Mouse (Mus musculus) kidney, adult 2 months (tissue): ENCODE data around the gene Lhx8. TPM values are rescaled to one million over a fixed set of nuclear protein-coding genes. Genes with fewer than 3 reads are reported as not detected.

Experiments
- DNase-seq: peaks from one replicate; pipeline ENCODE4 v3.0.0; 2021
- H3K27ac ChIP-seq: fragments of 200-500 bp; 2 replicates; pipeline ENCODE4 v1.5.1; 2012; ENCODE audit warnings: low read depth, low read length, control low read depth, inconsistent platforms; ENCODE audit not compliant: insufficient read depth
- H3K27me3 ChIP-seq: fragments of 200-500 bp; replicated peaks from 2 replicates; pipeline ENCODE4 v1.6.1; 2012; ENCODE audit warnings: mild to moderate bottlenecking, moderate library complexity, low read length, inconsistent platforms; ENCODE audit not compliant: control insufficient read depth, insufficient read depth
- H3K36me3 ChIP-seq: fragments of 200-500 bp; 2 replicates; pipeline ENCODE4 v1.6.1; 2012; ENCODE audit warnings: mild to moderate bottlenecking, moderate library complexity, low read length, inconsistent platforms; ENCODE audit not compliant: control insufficient read depth, insufficient read depth
- H3K4me1 ChIP-seq: fragments of 200-500 bp; 2 replicates; pipeline ENCODE4 v1.6.1; 2011; ENCODE audit warnings: low read length; ENCODE audit not compliant: control insufficient read depth, insufficient read depth
- H3K4me3 ChIP-seq: fragments of 200-500 bp; 2 replicates; pipeline ENCODE4 v1.5.1; 2011; ENCODE audit warnings: mild to moderate bottlenecking, low read depth, low read length, control low read depth; ENCODE audit not compliant: insufficient read depth
- CTCF ChIP-seq: fragments of 200-500 bp; conservative IDR thresholded peaks from 2 replicates; pipeline ENCODE4 v1.5.1; 2011; ENCODE audit warnings: low read depth, mild to moderate bottlenecking, control low read depth, low read length, moderate library complexity, mixed read lengths; ENCODE audit not compliant: insufficient read depth, insufficient read length
- POLR2A ChIP-seq: fragments of 200-500 bp; IDR thresholded peaks from one replicate; pipeline ENCODE4 v1.6.1; 2011; ENCODE audit warnings: low read depth, low read length, control low read depth
- WGBS: fragments of 180-500 bp; shearing (Covaris S2); methylation state at CpG from one replicate; pipeline ENCODE4 v1.1.7; 2018; 5-methylcytosine and 5-hydroxymethylcytosine counted together
- polyA plus RNA-seq: library from polyadenylated mRNA; depleted of rRNA; stranded (reverse); fragments of >200 nt; gene quantifications from 2 replicates; pipeline ENCODE4 v1.2.3, GENCODE M21; 2012

The Lhx8 gene
- polyA plus RNA-seq, 1 experiment: 0.27 TPM

DNA sequence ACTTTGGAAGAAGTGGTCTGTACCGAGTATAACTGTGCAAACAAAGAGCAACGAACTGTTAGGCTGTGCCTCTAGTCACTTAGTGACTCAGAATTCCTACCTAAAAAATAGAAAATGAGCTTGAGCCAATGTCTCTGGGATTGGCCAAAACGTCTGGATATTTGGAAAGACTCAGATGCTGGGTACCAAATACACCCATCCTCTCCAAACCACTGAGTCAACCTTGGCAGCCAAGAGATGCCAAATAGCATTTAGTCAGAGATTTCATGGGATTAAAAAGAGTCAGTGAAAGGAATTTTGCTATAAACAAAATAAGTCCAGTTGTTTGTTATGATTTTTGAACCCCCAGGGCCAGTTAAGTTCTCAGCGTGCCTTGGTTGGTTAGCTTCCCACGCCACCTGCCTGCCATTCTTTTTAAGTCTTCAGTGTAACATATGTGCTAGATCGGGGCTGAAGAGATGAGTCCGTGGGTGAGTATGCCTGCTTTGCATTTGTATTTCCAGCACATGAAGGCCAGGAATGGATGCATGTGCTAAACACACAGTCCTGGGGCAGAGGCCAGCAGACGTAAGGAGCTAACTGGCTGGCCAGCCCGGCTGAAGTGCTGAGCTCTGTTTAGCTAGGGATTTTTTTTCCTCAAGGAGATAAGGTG, 36.5 kb downstream of the Lhx8 start:
- Histone ChIP-seq H3K4me1 (no peaks in the 10 kb centered on the region), H3K27me3 (no peaks in the 10 kb centered on the region), H3K27ac (no peak overlapping the region), H3K36me3 (no peaks in the 10 kb centered on the region), H3K4me3 (no peak overlapping the region)
- 74% methylated on average over 9 of the region's 9 CpGs for whole genome bisulfite sequencing
- TF ChIP-seq POLR2A (no peak), CTCF (no peak)
- DNase-seq: no peak

DNA sequence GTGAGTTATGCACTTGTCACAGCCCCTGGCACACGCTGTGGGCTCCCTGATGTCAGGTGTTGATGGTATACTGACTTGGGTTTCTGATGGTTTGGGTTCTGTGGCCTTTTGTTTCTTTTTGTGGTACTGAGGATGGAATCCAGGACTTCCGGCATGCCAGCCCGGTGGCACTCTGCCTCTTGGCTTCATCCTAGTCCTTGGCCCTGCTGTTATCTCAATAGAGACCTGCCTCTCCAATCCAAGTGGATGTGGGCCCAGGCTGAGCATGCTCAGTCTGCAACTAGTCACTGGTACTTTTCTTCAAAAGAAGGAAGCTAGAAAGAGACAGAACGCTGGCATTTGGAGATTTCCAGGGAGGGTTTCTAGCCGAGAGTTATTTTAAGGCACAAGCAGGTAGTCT, 38.3 kb downstream of the Lhx8 start:
- Histone ChIP-seq H3K4me3 (no peak overlapping the region), H3K27ac (no peak overlapping the region), H3K27me3 (no peaks in the 10 kb centered on the region), H3K4me1 (no peaks in the 10 kb centered on the region), H3K36me3 (no peaks in the 10 kb centered on the region)
- DNase-seq: no peak
- no peak for TF ChIP-seq CTCF
- TF ChIP-seq POLR2A: no peak
- WGBS: 85% methylated on average over 5 of the region's 5 CpGs

DNA sequence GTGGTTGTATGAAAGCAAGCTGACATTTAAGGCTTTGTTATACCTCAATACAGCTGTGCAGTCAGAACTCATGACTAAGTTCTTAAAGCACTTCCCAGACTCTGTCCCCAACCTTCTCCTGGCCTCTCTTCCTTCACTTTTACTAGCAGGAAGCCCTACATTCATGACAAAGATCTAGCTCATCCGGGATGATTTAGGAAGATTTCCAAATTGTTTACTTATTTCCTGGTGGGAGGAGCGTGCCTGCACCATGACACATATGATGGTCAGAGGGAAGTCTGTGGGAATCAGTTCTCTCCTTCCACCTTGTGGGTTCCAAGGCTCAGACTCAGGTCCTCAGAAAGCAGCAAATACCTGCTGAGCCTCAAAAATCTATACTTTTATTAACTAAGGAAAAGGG, 40.1 kb downstream of the Lhx8 start:
- Histone ChIP-seq H3K4me1 (no peaks in the 10 kb centered on the region), H3K36me3 (no peaks in the 10 kb centered on the region), H3K27me3 (no peaks in the 10 kb centered on the region), H3K27ac (no peak overlapping the region), H3K4me3 (no peak overlapping the region)
- 53% methylated on average over 2 of the region's 2 CpGs for WGBS
- TF ChIP-seq CTCF (no peak), POLR2A (no peak)
- DNase-seq: no peak

DNA sequence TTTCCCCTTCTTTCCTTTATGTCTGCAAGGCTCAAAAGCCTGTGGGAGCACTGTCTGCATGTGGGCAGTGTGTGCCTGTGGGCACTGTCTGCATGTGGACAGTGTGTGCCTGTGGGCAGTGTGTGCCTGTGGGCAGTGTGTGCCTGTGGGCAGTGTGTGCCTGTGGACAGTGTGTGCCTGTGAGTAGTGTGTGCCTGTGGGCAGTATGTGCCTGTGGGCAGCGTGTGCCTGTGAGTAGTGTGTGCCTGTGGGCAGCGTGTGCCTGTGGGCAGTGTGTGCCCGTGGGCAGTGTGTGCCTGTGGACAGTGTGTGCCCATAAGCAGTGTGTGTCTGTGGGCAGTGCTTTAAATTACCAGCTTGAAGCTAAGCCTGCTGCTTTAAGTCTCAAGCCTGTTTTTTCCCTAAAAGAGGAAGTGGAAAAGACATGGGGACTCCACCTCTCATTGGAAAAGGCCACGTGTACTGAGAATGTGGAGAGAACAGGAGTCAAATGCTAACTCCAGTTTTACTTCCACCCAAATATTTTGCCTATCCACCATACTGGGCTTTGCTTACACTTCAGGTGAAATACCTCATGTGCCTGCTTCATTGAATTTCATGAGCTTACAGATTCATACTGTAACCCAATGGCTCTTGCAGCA, 41.9 kb downstream of the Lhx8 start:
- 80% methylated on average over 4 of the region's 4 CpGs for WGBS
- Histone ChIP-seq H3K4me1 (no peaks in the 10 kb centered on the region), H3K4me3 (no peak overlapping the region), H3K27ac (no peak overlapping the region), H3K36me3 (no peaks in the 10 kb centered on the region), H3K27me3 (no peaks in the 10 kb centered on the region)
- DNase-seq: no peak
- no peak for TF ChIP-seq CTCF
- no peak for TF ChIP-seq POLR2A

DNA sequence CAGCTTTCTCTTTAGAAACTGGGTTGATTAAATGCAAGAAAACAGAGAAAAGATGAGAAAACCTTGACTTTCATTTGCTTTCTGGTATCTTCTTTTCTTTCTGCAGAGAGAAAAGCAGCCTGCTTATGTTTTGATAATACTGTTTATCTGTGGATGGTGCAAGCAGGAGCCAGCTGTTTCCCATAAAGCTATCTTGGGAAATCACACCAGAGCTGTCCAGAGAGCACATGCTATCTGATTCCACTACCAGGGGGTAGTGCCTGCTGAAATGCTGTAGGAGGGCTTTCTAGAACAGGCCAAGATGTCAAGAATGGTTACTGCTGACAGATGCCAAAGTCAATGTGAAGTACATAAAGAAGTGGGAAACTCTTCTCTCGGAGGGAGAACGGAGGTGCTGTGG, 43.2 kb downstream of the Lhx8 start:
- H3K36me3 ChIP-seq: no peaks in the 10 kb centered on the region
- H3K4me1 ChIP-seq: no peaks in the 10 kb centered on the region
- no peak overlapping the region for H3K27ac ChIP-seq
- 74% methylated on average over 2 of the region's 2 CpGs for WGBS
- TF ChIP-seq POLR2A (no peak), CTCF (no peak)
- no peak for DNase-seq
- H3K27me3 ChIP-seq: no peaks in the 10 kb centered on the region
- H3K4me3 ChIP-seq: no peak overlapping the region

DNA sequence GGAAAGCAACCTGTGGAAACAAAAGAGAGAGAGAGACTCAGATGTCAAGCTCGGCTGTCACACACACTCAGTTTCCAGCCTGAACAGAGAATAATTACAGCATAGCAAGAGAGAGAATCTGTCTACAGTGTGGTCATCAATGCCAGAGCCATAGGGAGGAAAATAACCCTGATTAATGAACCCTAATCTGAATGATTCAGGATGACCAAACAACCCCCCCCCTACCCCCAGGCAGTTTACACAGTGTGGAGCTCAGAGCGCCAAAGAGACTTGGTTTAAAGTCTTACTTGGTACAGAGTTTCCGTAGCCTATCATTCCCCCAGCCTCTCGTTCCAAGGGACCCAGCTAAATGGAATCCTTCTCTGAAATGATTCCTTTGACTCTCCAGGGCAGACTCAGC, 45.1 kb downstream of the Lhx8 start:
- no peak for DNase-seq
- no peaks in the 10 kb centered on the region for H3K36me3 ChIP-seq
- H3K4me3 ChIP-seq: no peak overlapping the region
- no peak for TF ChIP-seq CTCF
- no peak for TF ChIP-seq POLR2A
- no peaks in the 10 kb centered on the region for H3K27me3 ChIP-seq
- WGBS: 46% methylated on average over 4 of the region's 4 CpGs
- no peak overlapping the region for H3K27ac ChIP-seq
- H3K4me1 ChIP-seq: no peaks in the 10 kb centered on the region

DNA sequence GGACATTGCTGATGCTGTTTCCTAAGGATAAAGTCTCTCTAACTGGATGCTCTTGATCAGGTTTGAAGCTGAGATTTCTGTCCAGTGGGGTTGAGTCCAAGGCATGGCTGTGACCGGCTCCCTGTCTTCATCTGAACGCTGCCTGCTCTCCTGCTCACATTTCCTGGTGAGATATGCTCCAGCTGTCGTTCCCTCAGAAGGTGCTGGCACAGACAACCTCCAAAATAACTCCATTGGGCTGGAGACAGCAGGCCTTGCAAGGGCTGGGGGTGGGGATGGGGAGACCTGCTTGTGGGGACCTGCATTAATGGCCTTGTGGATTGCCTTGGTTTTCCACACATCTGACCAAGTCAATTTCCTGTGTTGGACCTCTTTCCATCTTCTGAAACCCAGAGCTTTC, 46.2 kb downstream of the Lhx8 start:
- H3K27ac ChIP-seq: no peak overlapping the region
- no peak for DNase-seq

More for the DNA sequence above, 46.2 kb downstream of the Lhx8 start:
- Histone ChIP-seq H3K27me3 (no peaks in the 10 kb centered on the region), H3K36me3 (no peaks in the 10 kb centered on the region), H3K4me1 (no peaks in the 10 kb centered on the region), H3K4me3 (no peak overlapping the region)
- TF ChIP-seq POLR2A: no peak
- TF ChIP-seq CTCF: no peak
- 30% methylated on average over 3 of the region's 3 CpGs for WGBS
